Mouse (Mus musculus): ENCODE data around the gene Lyve1.
"Not testable (repeated sequence)": the region's sequence is repeated elsewhere in the genome, so short reads cannot be mapped to it uniquely, and the experiment has no call there.

Gene Lyve1

GRCm38 (mm10) chr7:110862751-110863289, at the start of gene Lyve1:
Gene Lyve1 (minus strand): TSS chr7:110863239.
- DNase-seq (ENCODE audit: low spot score in 2 of 2): no peak

GRCm38 (mm10) chr7:110908209-110909144, 45.4 kb upstream of the Lyve1 start:
- no peak for DNase-seq (ENCODE audit: low spot score in 2 of 2)

- no peak for DNase-seq (ENCODE audit: low spot score in 2 of 2)
These were observed 43.5 kb upstream of the Lyve1 start for GRCm38 (mm10) chr7:110906566-110906965.

- no peak for DNase-seq (ENCODE audit: low spot score in 2 of 2)
These were observed 40.2 kb upstream of the Lyve1 start for GRCm38 (mm10) chr7:110903226-110903625.

GRCm38 (mm10) chr7:110897202-110897601, 34.2 kb upstream of the Lyve1 start:
- DNase-seq (ENCODE audit: low spot score in 2 of 2): no peak

- no peak for DNase-seq (ENCODE audit: low spot score in 2 of 2)
These were observed 33.4 kb upstream of the Lyve1 start for GRCm38 (mm10) chr7:110896453-110896852.

GRCm38 (mm10) chr7:110895772-110896171, 32.7 kb upstream of the Lyve1 start:
- not testable (repeated sequence) for DNase-seq (ENCODE audit: low spot score in 2 of 2)

- DNase-seq (ENCODE audit: low spot score in 2 of 2): no peak
These were observed 31.6 kb upstream of the Lyve1 start for GRCm38 (mm10) chr7:110894673-110895072.

GRCm38 (mm10) chr7:110893943-110894610, 31.0 kb upstream of the Lyve1 start:
- DNase-seq (ENCODE audit: low spot score in 2 of 2): peak in 1 of 2 experiments; percentile 17

GRCm38 (mm10) chr7:110891501-110891986, 28.5 kb upstream of the Lyve1 start:
- peak; percentile 42 to 47 for DNase-seq (ENCODE audit: low spot score in 2 of 2)

GRCm38 (mm10) chr7:110881746-110882333, 18.8 kb upstream of the Lyve1 start:
- no peak for DNase-seq (ENCODE audit: low spot score in 2 of 2)

GRCm38 (mm10) chr7:110878028-110878427, 15.0 kb upstream of the Lyve1 start:
- DNase-seq (ENCODE audit: low spot score in 2 of 2): no peak

GRCm38 (mm10) chr7:110876965-110877364, 13.9 kb upstream of the Lyve1 start:
- no peak for DNase-seq (ENCODE audit: low spot score in 2 of 2)

GRCm38 (mm10) chr7:110868807-110869206, 5.8 kb upstream of the Lyve1 start:
- DNase-seq (ENCODE audit: low spot score in 2 of 2): no peak

GRCm38 (mm10) chr7:110867116-110867515, 4.1 kb upstream of the Lyve1 start:
- no peak for DNase-seq (ENCODE audit: low spot score in 2 of 2)

- DNase-seq (ENCODE audit: low spot score in 2 of 2): no peak
These were observed 3.0 kb upstream of the Lyve1 start for GRCm38 (mm10) chr7:110866021-110866420.

- no peak for DNase-seq (ENCODE audit: low spot score in 2 of 2)
These were observed 2.5 kb upstream of the Lyve1 start for GRCm38 (mm10) chr7:110865570-110865969.

- no peak for DNase-seq (ENCODE audit: low spot score in 2 of 2)
These were observed 2.0 kb upstream of the Lyve1 start for GRCm38 (mm10) chr7:110865038-110865437.

GRCm38 (mm10) chr7:110860129-110860528, 2.9 kb downstream of the Lyve1 start:
- no peak for DNase-seq (ENCODE audit: low spot score in 2 of 2)

GRCm38 (mm10) chr7:110855604-110856003, 7.4 kb downstream of the Lyve1 start:
- no peak for DNase-seq (ENCODE audit: low spot score in 2 of 2)

- DNase-seq (ENCODE audit: low spot score in 2 of 2): peak; percentile 41 to 52
These were observed 8.0 kb downstream of the Lyve1 start for GRCm38 (mm10) chr7:110854927-110855546.
